Mouse (Mus musculus) midbrain, embryonic 13.5 days (tissue): Measurements from ENCODE around the gene Tnnc2. TPM values are rescaled to one million over a fixed set of nuclear protein-coding genes. Genes with fewer than 3 reads are reported as not detected.

ENCODE experiments used
- polyA plus RNA-seq: library from polyadenylated mRNA; unstranded; fragments of >200 nt; fragmentation: Nextera tagmentation; extraction: Ambion mirVana; gene quantifications from 2 replicates; pipeline ENCODE4 v1.2.1, GENCODE M21; 2015

Gene Tnnc2
- polyA plus RNA-seq, 1 experiment from 2014 or later: not detected

Other genes with a start within 250 kb of the Tnnc2 start
- 5.7 and 6.8 TPM in 2 replicates for gene Wfdc2, start 217.6 kb downstream of the Tnnc2 start, polyA plus RNA-seq
- gene Spint3, start 206.5 kb downstream of the Tnnc2 start, polyA plus RNA-seq: not detected in 2 replicates
- not detected in 2 replicates for gene Wfdc6a, start 194.5 kb downstream of the Tnnc2 start, polyA plus RNA-seq
- not detected in 2 replicates for gene Eppin, start 186.4 kb downstream of the Tnnc2 start, polyA plus RNA-seq
- not detected in 2 replicates for gene Wfdc6b, start 166.4 kb downstream of the Tnnc2 start, polyA plus RNA-seq
- not detected in 2 replicates for gene Wfdc8, start 166.3 kb downstream of the Tnnc2 start, polyA plus RNA-seq
- gene Wfdc16, start 141.2 kb downstream of the Tnnc2 start, polyA plus RNA-seq: not detected in 2 replicates
- gene Wfdc10, start 123.9 kb downstream of the Tnnc2 start, polyA plus RNA-seq: not detected in 2 replicates
- not detected in 2 replicates for gene Wfdc9, start 123.4 kb downstream of the Tnnc2 start, polyA plus RNA-seq
- not detected in 2 replicates for gene Wfdc11, start 105.9 kb downstream of the Tnnc2 start, polyA plus RNA-seq
- gene Wfdc13, start 94.9 kb downstream of the Tnnc2 start, polyA plus RNA-seq: not detected in 2 replicates
- gene Spint4, start 81.5 kb downstream of the Tnnc2 start, polyA plus RNA-seq: not detected in 2 replicates
- not detected in 2 replicates for gene Spint5, start 64.7 kb downstream of the Tnnc2 start, polyA plus RNA-seq
- gene Wfdc3, start 34.0 kb downstream of the Tnnc2 start, polyA plus RNA-seq: 1.2 and 1.3 TPM in 2 replicates
- gene Dnttip1, start 34.0 kb downstream of the Tnnc2 start, polyA plus RNA-seq: 65.4 and 72.6 TPM in 2 replicates
- gene Ube2c, start 10.1 kb downstream of the Tnnc2 start, polyA plus RNA-seq: 203 and 208 TPM in 2 replicates
- gene Snx21, start 5.9 kb upstream of the Tnnc2 start, polyA plus RNA-seq: 17.2 and 19.1 TPM in 2 replicates
- gene Acot8, start 24.9 kb upstream of the Tnnc2 start, polyA plus RNA-seq: 19.9 and 20.4 TPM in 2 replicates
- gene Zswim3, start 25.1 kb upstream of the Tnnc2 start, polyA plus RNA-seq: 15.2 and 15.5 TPM in 2 replicates
- gene Zswim1, start 42.7 kb upstream of the Tnnc2 start, polyA plus RNA-seq: 25.4 and 25.8 TPM in 2 replicates
- gene Spata25, start 48.6 kb upstream of the Tnnc2 start, polyA plus RNA-seq: not detected in 2 replicates
- gene Ctsa, start 52.9 kb upstream of the Tnnc2 start, polyA plus RNA-seq: 92.0 and 94.2 TPM in 2 replicates
- gene Neurl2, start 53.5 kb upstream of the Tnnc2 start, polyA plus RNA-seq: 4.7 TPM in 2 replicates
- gene Pltp, start 77.7 kb upstream of the Tnnc2 start, polyA plus RNA-seq: 69.1 and 96.1 TPM in 2 replicates
- gene Pcif1, start 99.3 kb upstream of the Tnnc2 start, polyA plus RNA-seq: 98.1 and 108 TPM in 2 replicates
- 13.5 and 15.1 TPM in 2 replicates for gene Zfp335, start 131.8 kb upstream of the Tnnc2 start, polyA plus RNA-seq
- 17.2 and 19.5 TPM in 2 replicates for gene Mmp9, start 160.8 kb upstream of the Tnnc2 start, polyA plus RNA-seq
- 19.7 and 20.2 TPM in 2 replicates for gene Slc12a5, start 180.8 kb upstream of the Tnnc2 start, polyA plus RNA-seq